Mouse (Mus musculus) limb, embryonic 12.5 days (tissue): Measurements from ENCODE around the gene Dcxr. TPM values are rescaled to one million over a fixed set of nuclear protein-coding genes. Genes with fewer than 3 reads are reported as not detected.
"Not testable (repeated sequence)": the region's sequence is repeated elsewhere in the genome, so short reads cannot be mapped to it uniquely, and the experiment has no call there.

Experiments used
- ATAC-seq: fragments of 200-750 bp; cut with Nextera tagmentation; 2 replicates; pipeline ENCODE4 v1.8.0; 2017; ENCODE audit warnings: low read depth, moderate TSS enrichment; ENCODE audit not compliant: insufficient number of reproducible peaks, insufficient read depth, low FRiP score, low TSS enrichment
- H3K27ac ChIP-seq: fragments of 300-500 bp; sonication (generic); 2 replicates; pipeline ENCODE4 v1.5.1; 2016; ENCODE audit warnings: mild to moderate bottlenecking, moderate library complexity
- H3K27me3 ChIP-seq: fragments of 300-500 bp; sonication (generic); 2 replicates; pipeline ENCODE4 v1.6.1; 2016; ENCODE audit warnings: mild to moderate bottlenecking, moderate library complexity
- H3K36me3 ChIP-seq: fragments of 300-500 bp; sonication (generic); 2 replicates; pipeline ENCODE4 v1.6.1; 2016; ENCODE audit warnings: mild to moderate bottlenecking, moderate library complexity
- H3K4me1 ChIP-seq: fragments of 300-500 bp; sonication (generic); replicated peaks from 2 replicates; pipeline ENCODE4 v1.6.1; 2016
- H3K4me2 ChIP-seq: fragments of 300-500 bp; sonication (generic); 2 replicates; pipeline ENCODE4 v1.6.1; 2016; ENCODE audit warnings: mild to moderate bottlenecking, moderate library complexity
- H3K4me3 ChIP-seq: fragments of 300-500 bp; sonication (generic); replicated peaks from 2 replicates; pipeline ENCODE4 v1.5.1; 2016; ENCODE audit warnings: mild to moderate bottlenecking
- H3K9ac ChIP-seq: fragments of 300-500 bp; sonication (generic); replicated peaks from 2 replicates; pipeline ENCODE4 v1.6.1; 2016; ENCODE audit warnings: mild to moderate bottlenecking, moderate library complexity
- H3K9me3 ChIP-seq: fragments of 300-500 bp; sonication (generic); 2 replicates; pipeline ENCODE4 v1.6.1; 2016; ENCODE audit warnings: mild to moderate bottlenecking, moderate library complexity
- WGBS: fragments of 180-500 bp; shearing (Covaris S2); methylation state at CpG from one replicate; pipeline ENCODE4 v1.1.7; 2016; 5-methylcytosine and 5-hydroxymethylcytosine counted together
- polyA plus RNA-seq: library from polyadenylated mRNA; unstranded; fragments of >200 nt; fragmentation: Nextera tagmentation; extraction: Ambion mirVana; gene quantifications from 2 replicates; pipeline ENCODE4 v1.2.1, GENCODE M21; 2016

The Dcxr gene
- polyA plus RNA-seq, 1 experiment from 2014 or later = 17.8 TPM

DNA sequence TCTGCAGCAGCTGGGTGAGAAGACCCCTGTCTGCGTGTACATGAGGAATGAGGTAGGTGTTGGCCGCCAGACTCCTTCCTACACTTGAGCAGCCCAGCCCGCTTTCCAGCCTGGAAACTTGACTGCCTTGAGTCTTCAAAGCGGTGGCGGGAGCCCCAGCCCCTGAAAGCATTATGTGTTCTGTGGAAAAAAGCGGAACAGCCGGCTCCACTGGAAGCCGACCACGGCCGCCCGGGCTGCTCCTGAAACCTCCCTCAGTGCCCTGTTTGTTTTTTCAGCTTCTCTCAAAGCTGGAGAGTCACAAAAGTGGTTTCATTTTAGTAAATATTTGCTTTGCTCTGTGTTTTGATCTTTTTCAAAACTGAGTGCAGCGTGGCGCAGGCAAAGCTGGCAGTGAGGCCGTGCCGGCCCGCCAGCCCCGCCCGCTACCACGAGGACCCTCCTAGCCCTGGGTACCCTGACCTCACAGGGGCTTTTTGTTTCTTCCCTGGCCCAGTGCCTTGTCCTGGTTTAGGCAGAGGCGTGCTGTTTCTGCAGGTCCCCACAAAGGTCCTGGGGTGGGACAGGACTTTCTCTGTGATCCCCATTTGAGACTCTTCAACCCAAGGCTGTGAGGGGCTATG is 40.3 kb downstream of the Dcxr start:
- Histone ChIP-seq H3K4me3 (no peak overlapping the region), H3K9ac (0 out of 2 replicates have a peak overlapping the region, but pooled peaks have one; percentile 12), H3K4me2 (no peak overlapping the region), H3K36me3 (peaks cover 82% of the 10 kb centered on the region), H3K4me1 (peaks cover 16% of the 10 kb centered on the region; the same call in 1 of the 2 replicates), H3K9me3 (no peaks in the 10 kb centered on the region), H3K27ac (peak overlapping the region; percentile 76), H3K27me3 (no peaks in the 10 kb centered on the region)
- WGBS = 82% methylated on average over 20 of the region's 20 CpGs
- no peak for ATAC-seq

GRCm38 (mm10) chr11:120684660-120685059 is 42.4 kb downstream of the Dcxr start:
- ATAC-seq = no peak
- no peaks in the 10 kb centered on the region for H3K27me3 ChIP-seq
- H3K9ac ChIP-seq = no peak overlapping the region
- 84% methylated on average over 2 of the region's 2 CpGs for WGBS
- no peak overlapping the region for H3K4me3 ChIP-seq
- no peaks in the 10 kb centered on the region for H3K9me3 ChIP-seq
- peaks cover 16% of the 10 kb centered on the region; the same call in 1 of the 2 replicates for H3K4me1 ChIP-seq
- H3K36me3 ChIP-seq = peaks cover 84% of the 10 kb centered on the region
- H3K27ac ChIP-seq = no peak overlapping the region
- H3K4me2 ChIP-seq = no peak overlapping the region

GRCm38 (mm10) chr11:120684086-120684485 is 43.0 kb downstream of the Dcxr start:
- peaks cover 16% of the 10 kb centered on the region; the same call in 1 of the 2 replicates for H3K4me1 ChIP-seq
- ATAC-seq = no peak
- no peak overlapping the region for H3K4me3 ChIP-seq
- no peak overlapping the region for H3K27ac ChIP-seq
- H3K4me2 ChIP-seq = no peak overlapping the region
- peaks cover 84% of the 10 kb centered on the region for H3K36me3 ChIP-seq
- WGBS = 83% methylated on average over 2 of the region's 2 CpGs
- H3K9me3 ChIP-seq = no peaks in the 10 kb centered on the region
- no peak overlapping the region for H3K9ac ChIP-seq
- H3K27me3 ChIP-seq = no peaks in the 10 kb centered on the region

DNA sequence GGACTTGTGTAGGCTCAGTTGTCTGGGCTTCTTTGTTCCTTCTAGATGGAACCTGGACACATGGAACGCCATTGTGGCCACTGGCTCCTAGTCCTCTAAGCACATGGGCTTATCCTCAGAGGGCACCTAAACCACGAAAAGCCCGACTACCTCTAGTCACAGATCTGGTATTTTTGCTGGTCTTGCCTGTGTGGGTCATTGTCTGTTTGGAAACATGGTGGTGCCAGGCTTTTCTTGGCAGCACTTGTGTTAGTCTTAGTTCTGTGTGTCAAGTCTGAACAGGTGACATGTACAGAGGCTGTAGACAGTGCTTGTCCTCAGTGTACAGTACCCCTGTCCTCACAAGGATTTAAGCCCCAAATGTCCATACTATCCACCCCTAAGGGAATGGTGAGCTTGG is 43.5 kb downstream of the Dcxr start:
- no peaks in the 10 kb centered on the region for H3K9me3 ChIP-seq
- no peak overlapping the region for H3K27ac ChIP-seq
- ATAC-seq = no peak
- H3K4me1 ChIP-seq = peaks cover 16% of the 10 kb centered on the region; the same call in 1 of the 2 replicates
- WGBS = 94% methylated on average over 3 of the region's 3 CpGs
- H3K4me2 ChIP-seq = no peak overlapping the region
- H3K27me3 ChIP-seq = no peaks in the 10 kb centered on the region
- no peak overlapping the region for H3K4me3 ChIP-seq
- no peak overlapping the region for H3K9ac ChIP-seq
- peaks cover 84% of the 10 kb centered on the region for H3K36me3 ChIP-seq

GRCm38 (mm10) chr11:120682683-120683082 is 44.4 kb downstream of the Dcxr start:
- no peak overlapping the region for H3K4me3 ChIP-seq
- peaks cover 84% of the 10 kb centered on the region for H3K36me3 ChIP-seq
- H3K4me1 ChIP-seq = peaks cover 16% of the 10 kb centered on the region; the same call in 1 of the 2 replicates
- H3K9me3 ChIP-seq = no peaks in the 10 kb centered on the region
- 93% methylated on average over 5 of the region's 5 CpGs for WGBS
- no peak overlapping the region for H3K27ac ChIP-seq
- no peaks in the 10 kb centered on the region for H3K27me3 ChIP-seq
- ATAC-seq = no peak
- no peak overlapping the region for H3K9ac ChIP-seq
- no peak overlapping the region for H3K4me2 ChIP-seq

DNA sequence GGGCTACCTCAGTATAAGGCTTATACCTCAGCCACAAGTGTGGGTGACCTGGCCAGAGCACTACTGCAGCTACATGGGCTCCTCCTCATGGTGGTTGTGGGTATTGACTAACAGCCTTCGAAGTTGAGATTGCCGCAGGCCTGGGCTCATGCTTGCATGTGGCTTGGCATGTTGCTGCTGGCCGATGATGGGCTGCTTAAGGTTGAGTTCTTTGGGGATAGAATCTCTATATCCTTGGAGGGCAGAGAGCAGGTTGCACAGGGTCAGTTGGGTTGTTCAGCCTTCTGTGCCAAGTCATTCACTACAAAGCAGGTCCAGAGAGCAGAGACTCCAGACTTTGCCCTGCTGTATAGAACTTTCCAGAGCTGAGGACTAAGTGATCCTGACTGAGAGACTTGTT is 47.2 kb downstream of the Dcxr start:
- H3K9me3 ChIP-seq = no peaks in the 10 kb centered on the region
- no peak overlapping the region for H3K4me2 ChIP-seq
- WGBS = 81% methylated on average over 3 of the region's 3 CpGs
- H3K4me1 ChIP-seq = peaks cover 16% of the 10 kb centered on the region; the same call in 1 of the 2 replicates
- H3K36me3 ChIP-seq = peaks cover 84% of the 10 kb centered on the region
- no peak overlapping the region for H3K9ac ChIP-seq
- no peak for ATAC-seq
- H3K27me3 ChIP-seq = no peaks in the 10 kb centered on the region
- no peak overlapping the region for H3K27ac ChIP-seq
- H3K4me3 ChIP-seq = no peak overlapping the region

- H3K27me3 ChIP-seq = no peaks in the 10 kb centered on the region
- no peak overlapping the region for H3K4me3 ChIP-seq
- H3K36me3 ChIP-seq = peaks cover 57% of the 10 kb centered on the region
- no peak overlapping the region for H3K4me2 ChIP-seq
- no peaks in the 10 kb centered on the region for H3K9me3 ChIP-seq
- 92% methylated on average over 4 of the region's 4 CpGs for WGBS
- no peak for ATAC-seq
- no peak overlapping the region for H3K9ac ChIP-seq
- H3K4me1 ChIP-seq = peaks cover 19% of the 10 kb centered on the region
- H3K27ac ChIP-seq = no peak overlapping the region
Observed at GRCm38 (mm10) chr11:120676951-120677350, 50.1 kb downstream of the Dcxr start.

DNA sequence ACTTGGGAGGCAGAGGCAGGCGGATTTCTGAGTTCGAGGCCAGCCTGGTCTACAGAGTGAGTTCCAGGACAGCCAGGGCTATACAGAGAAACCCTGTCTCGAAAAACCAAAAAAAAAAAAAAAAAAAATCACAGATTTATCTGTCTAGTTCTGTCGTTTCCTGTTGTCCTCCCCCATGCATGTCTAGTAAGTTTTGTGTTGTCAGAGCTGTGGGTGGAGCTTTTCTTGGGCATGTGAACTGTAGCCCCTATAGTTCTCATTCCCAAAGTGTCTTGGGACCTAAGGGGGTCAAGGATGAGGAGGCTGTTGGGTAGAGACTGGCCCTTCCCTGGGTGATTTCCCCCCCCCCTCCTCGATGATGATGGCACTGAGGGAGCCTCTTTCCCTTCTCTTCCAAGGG is 51.2 kb downstream of the Dcxr start:
- Histone ChIP-seq H3K36me3 (peaks cover 51% of the 10 kb centered on the region), H3K4me1 (peaks cover 19% of the 10 kb centered on the region)
- H3K27me3 ChIP-seq, H3K4me2 ChIP-seq, H3K9ac ChIP-seq, H3K4me3 ChIP-seq, H3K27ac ChIP-seq, H3K9me3 ChIP-seq, ATAC-seq: not testable (repeated sequence)
- 89% methylated on average over 5 of the region's 5 CpGs for WGBS

Other genes starting within 250 kb of the Dcxr start
- 135 and 139 TPM in 2 replicates for gene Mrpl12, start 242.7 kb downstream of the Dcxr start, polyA plus RNA-seq
- gene Slc25a10, start 235.4 kb downstream of the Dcxr start, polyA plus RNA-seq = 54.6 and 59.8 TPM in 2 replicates
- 3.8 and 4.0 TPM in 2 replicates for gene Gcgr, start 196.6 kb downstream of the Dcxr start, polyA plus RNA-seq
- 221 and 229 TPM in 2 replicates for gene Mcrip1, start 177.6 kb downstream of the Dcxr start, polyA plus RNA-seq
- gene Ppp1r27, start 176.1 kb downstream of the Dcxr start, polyA plus RNA-seq = not detected in 2 replicates
- 620 and 631 TPM in 2 replicates for gene P4hb, start 154.0 kb downstream of the Dcxr start, polyA plus RNA-seq
- gene Arhgdia, start 145.7 kb downstream of the Dcxr start, polyA plus RNA-seq = 484 and 518 TPM in 2 replicates
- gene Alyref, start 128.9 kb downstream of the Dcxr start, polyA plus RNA-seq = 671 and 778 TPM in 2 replicates
- gene Anapc11, start 128.9 kb downstream of the Dcxr start, polyA plus RNA-seq = 202 and 203 TPM in 2 replicates
- 0.65 and 0.95 TPM in 2 replicates for gene Npb, start 118.8 kb downstream of the Dcxr start, polyA plus RNA-seq
- gene Pcyt2, start 109.3 kb downstream of the Dcxr start, polyA plus RNA-seq = 143 and 156 TPM in 2 replicates
- gene Sirt7, start 102.0 kb downstream of the Dcxr start, polyA plus RNA-seq = 29.5 and 29.9 TPM in 2 replicates
- 28.8 and 29.9 TPM in 2 replicates for gene Mafg, start 93.7 kb downstream of the Dcxr start, polyA plus RNA-seq
- 29.9 and 34.3 TPM in 2 replicates for gene Pycr1, start 83.5 kb downstream of the Dcxr start, polyA plus RNA-seq
- gene Myadml2, start 79.1 kb downstream of the Dcxr start, polyA plus RNA-seq = 0.36 and 0.68 TPM in 2 replicates
- gene Notum, start 66.1 kb downstream of the Dcxr start, polyA plus RNA-seq = 8.8 and 12.6 TPM in 2 replicates
- gene Aspscr1, start 54.3 kb downstream of the Dcxr start, polyA plus RNA-seq = 142 and 149 TPM in 2 replicates
- 131 and 138 TPM in 2 replicates for gene Cenpx, start 13.5 kb downstream of the Dcxr start, polyA plus RNA-seq
- gene Lrrc45, start 13.4 kb downstream of the Dcxr start, polyA plus RNA-seq = 77.9 and 78.4 TPM in 2 replicates
- gene Rac3, start 5.8 kb downstream of the Dcxr start, polyA plus RNA-seq = 48.5 and 51.2 TPM in 2 replicates
- gene Cbr2, start 4.8 kb upstream of the Dcxr start, polyA plus RNA-seq = 4.6 and 7.2 TPM in 2 replicates
- 6.4 and 8.4 TPM in 2 replicates for gene Hmga1b, start 35.5 kb upstream of the Dcxr start, polyA plus RNA-seq
- gene Rfng, start 56.9 kb upstream of the Dcxr start, polyA plus RNA-seq = 36.2 and 42.1 TPM in 2 replicates
- 233 and 242 TPM in 2 replicates for gene Gps1, start 57.0 kb upstream of the Dcxr start, polyA plus RNA-seq
- 73.4 and 77.6 TPM in 2 replicates for gene Dus1l, start 69.1 kb upstream of the Dcxr start, polyA plus RNA-seq
- 70.3 and 79.1 TPM in 2 replicates for gene Fasn, start 97.3 kb upstream of the Dcxr start, polyA plus RNA-seq
- 6.4 and 7.2 TPM in 2 replicates for gene Ccdc57, start 205.6 kb upstream of the Dcxr start, polyA plus RNA-seq
- 77.0 and 77.4 TPM in 2 replicates for gene Slc16a3, start 221.2 kb upstream of the Dcxr start, polyA plus RNA-seq